Mouse (Mus musculus): ENCODE data around the gene Shroom3.

Shroom3 gene

GRCm38 (mm10) chr5:92886141-92886540 is 202.9 kb downstream of the Shroom3 start:
- DNase-seq (ENCODE audit: low read depth in 2 of 2, low spot score in 2 of 2), result no peak

- DNase-seq (ENCODE audit: low read depth in 2 of 2, low spot score in 2 of 2), result no peak
Observed at GRCm38 (mm10) chr5:92887501-92887900, 204.3 kb downstream of the Shroom3 start.

DNA sequence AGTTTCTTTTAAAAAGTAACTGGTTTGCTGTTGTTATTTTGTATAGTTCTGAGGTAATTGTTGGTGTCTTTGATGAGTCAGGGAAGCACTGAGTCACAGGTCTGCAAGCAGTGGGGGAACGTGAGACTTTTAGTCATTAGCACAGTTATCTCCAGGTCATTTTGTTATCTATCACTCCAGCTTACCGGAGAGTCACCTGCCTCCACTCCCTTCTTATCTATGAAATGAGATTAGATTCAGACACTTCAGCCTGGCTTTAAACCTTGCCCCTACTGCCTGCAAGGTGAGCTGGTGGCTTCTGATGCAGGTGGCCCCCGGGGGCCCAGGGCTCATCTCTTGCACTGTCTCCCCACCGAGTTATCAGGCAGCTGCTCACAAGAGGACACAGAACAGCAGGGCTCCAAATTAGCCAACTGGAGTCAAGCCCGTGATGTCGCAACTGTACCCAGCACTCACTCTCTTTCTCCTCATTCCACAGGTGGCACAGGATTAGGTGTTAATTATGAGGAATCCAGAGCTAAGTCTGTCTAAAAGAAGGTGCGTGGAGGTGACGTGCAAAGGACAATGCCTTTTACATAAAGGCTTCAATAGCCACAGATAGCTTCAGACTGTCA is 205.5 kb downstream of the Shroom3 start:
- DNase-seq (ENCODE audit: low read depth in 2 of 2, low spot score in 2 of 2), result no peak

GRCm38 (mm10) chr5:92890902-92891301 is 207.7 kb downstream of the Shroom3 start:
- DNase-seq (ENCODE audit: low read depth in 2 of 2, low spot score in 2 of 2), result no peak

DNA sequence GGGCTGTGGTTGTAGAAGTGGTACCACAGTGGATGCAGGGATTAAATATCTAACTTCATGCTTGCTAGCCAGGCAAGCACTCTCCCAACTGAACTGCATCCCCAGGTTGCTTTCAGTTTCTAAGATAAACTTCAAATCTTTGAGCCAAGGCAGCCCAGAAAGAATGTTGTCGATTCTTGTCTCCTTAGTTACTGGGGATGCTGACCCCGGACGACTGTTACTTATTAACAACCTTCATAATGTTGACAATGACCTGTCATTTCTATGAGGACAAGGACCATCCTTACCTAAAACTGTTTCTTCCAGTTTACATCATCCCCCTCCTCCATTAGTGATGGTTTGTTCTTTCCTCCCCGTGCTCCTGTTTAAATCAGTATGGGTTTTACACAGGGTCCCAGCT is 210.0 kb downstream of the Shroom3 start:
- no peak for DNase-seq (ENCODE audit: low read depth in 2 of 2, low spot score in 2 of 2)

- no peak for DNase-seq (ENCODE audit: low read depth in 2 of 2, low spot score in 2 of 2)
Observed at GRCm38 (mm10) chr5:92893711-92894110, 210.5 kb downstream of the Shroom3 start.

DNA sequence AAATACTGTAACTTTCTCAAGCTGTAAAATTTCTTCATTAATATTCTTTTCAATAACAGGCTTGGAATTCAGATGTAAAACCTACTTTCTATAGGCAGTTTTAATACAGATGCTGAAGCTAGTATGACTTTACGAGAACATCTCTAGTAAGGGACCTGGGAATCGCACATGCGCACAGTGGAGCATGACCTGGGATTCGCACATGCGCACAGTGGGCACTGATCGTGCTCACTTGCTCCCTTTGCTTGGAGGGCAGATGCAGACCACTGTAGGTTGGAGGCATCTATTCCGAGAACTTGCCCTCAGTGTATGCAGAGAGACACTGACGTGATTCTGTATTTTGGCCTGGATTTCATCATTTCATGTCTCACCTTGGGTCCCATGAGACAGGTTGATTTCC is 212.6 kb downstream of the Shroom3 start:
- no peak for DNase-seq (ENCODE audit: low read depth in 2 of 2, low spot score in 2 of 2)

DNA sequence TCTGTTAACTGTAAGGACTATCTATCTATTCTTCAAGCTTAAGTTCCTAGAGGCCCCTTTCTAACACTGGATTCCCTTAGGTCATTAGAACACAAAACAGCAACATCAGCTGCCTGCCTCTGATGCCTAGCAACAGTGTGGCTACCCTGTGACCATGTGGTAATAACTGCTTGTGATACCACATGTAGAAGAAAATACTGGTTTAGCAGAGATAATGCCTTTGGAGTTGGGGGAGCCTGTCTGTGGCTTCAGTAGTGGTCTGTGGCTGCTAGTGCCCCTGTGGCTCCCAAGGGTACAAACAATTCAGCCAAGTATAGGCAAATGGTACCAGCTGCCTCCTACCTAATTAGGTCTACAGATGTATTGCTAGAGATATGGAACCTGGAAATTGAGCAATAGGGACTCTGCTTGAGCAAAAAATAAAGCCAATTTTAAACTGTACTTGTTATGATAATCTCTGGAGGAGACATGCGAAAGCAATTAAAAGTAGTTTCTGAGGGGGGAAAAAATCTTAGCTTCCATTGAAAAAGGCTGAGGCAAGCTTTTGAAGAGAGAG is 213.6 kb downstream of the Shroom3 start:
- DNase-seq (ENCODE audit: low read depth in 2 of 2, low spot score in 2 of 2), result no peak

DNA sequence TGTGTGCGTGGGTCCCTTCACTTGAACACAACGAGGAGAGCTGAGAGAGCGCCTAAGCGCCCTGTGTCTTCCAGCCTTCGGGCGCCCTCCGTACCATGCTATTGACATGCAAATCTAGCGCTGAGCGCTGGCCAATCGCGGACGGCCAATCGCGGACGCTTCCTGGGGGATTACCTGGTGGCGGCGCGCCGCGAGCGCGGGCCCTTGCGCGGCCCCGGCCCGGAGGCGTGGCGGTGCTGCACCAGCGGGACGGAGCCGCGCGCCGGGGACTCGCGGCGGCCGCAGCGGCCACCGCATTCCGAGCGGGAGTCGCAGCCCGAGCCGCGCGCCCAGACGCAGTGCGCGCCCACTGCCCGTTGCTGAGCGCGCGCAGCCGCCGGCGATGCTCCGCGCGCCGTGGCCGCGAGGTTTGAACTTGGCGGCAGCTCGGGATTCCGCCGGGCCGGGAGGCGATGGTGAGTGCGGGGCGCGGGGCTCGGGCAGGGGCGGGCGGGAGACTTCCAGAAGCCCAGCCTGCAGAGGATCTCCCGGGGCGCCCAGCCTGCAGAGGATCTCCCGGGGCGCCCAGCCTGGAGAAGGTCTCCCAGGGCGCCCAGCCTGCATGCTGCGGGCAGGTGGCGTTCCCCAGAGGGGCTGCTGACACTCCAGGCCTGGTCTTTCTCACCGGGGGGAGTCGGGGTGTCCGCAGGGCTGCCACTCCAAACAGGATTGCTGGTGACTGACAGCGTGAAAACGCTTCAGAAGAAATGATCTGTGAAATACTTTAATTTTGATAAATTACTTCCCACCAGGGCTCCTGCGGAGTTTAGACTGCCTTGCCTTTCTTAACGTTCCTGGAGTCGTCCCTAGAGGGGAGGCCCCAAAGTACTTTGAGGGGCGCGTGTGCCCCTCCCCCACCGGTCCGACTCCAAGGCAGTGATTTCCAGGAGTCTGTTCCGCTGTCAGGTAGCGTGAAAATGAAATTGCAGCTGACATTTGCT is 214.8 kb downstream of the Shroom3 start:
- no peak for DNase-seq (ENCODE audit: low read depth in 2 of 2, low spot score in 2 of 2)

DNA sequence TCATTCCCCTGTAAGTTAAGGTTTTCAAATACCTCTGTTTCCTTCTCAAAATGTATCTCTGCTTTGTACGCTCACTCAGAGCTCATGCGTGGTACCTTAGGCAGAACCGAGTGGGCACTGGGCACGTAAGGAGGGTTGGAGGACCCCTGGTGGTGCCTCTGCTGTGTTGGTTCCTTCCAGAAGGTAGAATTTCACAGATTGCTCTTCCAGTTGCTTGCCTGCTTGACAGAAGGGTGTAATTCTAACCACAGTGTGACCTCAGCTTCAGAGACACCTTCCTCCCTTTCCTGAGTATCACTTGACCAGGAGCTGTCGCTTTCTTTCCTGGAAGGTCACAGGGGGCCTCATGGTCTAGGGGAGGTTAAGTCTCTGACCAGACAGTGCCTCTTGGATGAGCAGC is 217.2 kb downstream of the Shroom3 start:
- DNase-seq (ENCODE audit: low read depth in 2 of 2, low spot score in 2 of 2), result no peak

DNA sequence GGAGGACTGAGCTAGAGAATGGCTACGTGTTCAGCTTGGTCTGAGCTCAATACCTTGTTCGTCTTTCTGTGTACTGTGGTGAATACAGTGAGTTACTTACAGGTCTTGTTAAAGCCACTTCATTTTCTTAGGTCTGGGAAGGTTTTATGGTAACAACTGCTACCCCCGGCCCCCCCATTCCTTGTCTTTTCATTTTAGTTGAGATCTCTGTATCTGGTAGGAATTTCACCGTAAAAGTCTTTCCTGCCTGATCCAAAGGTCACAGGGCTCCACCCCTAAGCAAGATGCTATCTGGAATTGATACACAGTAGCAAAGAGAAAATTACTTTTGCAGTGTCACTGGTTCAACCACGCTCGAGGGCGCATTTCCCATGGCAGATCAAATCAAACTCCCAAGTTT is 218.6 kb downstream of the Shroom3 start:
- DNase-seq (ENCODE audit: low read depth in 2 of 2, low spot score in 2 of 2), result no peak

DNA sequence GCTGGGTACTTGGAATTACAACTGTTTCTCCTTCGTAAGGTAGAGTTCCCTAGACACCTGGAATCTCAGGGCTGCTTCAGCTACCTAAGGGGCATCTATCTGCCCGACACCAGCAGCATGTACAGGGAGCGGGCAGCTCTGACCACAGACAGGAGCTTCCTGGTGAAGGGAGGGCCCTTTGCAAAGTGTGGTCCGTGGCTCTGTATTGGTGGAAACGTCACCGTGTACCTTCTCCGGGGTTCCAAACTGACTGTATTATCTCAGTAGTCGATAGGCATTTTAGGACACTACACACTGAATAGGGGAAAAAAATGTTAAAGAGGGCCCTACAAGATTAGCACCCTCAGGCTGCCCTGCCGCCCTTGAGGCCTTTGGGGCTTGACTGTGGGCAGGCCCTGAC is 221.9 kb downstream of the Shroom3 start:
- DNase-seq (ENCODE audit: low read depth in 2 of 2, low spot score in 2 of 2), result no peak

- DNase-seq (ENCODE audit: low read depth in 2 of 2, low spot score in 2 of 2), result no peak
Observed at GRCm38 (mm10) chr5:92905594-92906008, 222.4 kb downstream of the Shroom3 start.

DNA sequence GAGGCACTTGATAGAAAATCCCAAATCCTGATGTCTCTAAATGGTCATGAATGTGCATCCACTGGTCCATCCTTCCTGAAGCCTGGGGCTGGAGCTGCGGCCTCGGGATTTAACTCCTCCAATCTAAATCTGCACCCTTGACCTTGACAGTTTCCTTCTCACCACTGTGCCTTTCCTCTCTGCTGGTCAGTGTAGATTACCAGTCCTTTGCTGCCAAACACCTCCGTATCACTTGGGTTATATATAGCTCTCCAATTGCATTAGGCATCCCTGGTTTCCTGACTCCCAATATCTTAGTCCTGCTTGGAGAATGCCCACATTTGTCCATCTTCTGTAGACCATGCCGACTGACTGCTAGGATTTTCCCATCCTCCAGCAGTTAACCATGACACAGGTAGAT is 225.0 kb downstream of the Shroom3 start:
- no peak for DNase-seq (ENCODE audit: low read depth in 2 of 2, low spot score in 2 of 2)

- DNase-seq (ENCODE audit: low read depth in 2 of 2, low spot score in 2 of 2), result no peak
Observed at GRCm38 (mm10) chr5:92910838-92911237, 227.6 kb downstream of the Shroom3 start.

DNA sequence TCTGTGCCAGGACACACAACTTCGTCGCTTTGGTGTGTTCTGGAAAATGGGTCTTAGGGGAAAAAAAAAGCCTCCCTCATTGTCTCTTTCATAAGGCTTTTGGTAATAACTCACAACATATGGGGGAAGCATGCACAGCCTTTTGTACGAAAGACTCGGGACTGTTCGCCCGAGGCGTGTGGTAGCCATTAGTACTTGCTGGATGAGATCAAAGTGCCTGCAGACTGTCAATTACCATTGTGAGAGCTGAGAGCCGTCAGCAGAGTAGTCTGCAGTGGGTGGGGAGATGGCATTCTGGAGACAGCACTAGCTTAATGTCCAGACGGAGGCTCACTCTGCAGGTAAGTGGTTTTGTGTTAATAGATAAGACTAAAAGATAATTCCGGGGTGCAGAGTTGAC is 232.2 kb downstream of the Shroom3 start:
- no peak for DNase-seq (ENCODE audit: low read depth in 2 of 2, low spot score in 2 of 2)

DNA sequence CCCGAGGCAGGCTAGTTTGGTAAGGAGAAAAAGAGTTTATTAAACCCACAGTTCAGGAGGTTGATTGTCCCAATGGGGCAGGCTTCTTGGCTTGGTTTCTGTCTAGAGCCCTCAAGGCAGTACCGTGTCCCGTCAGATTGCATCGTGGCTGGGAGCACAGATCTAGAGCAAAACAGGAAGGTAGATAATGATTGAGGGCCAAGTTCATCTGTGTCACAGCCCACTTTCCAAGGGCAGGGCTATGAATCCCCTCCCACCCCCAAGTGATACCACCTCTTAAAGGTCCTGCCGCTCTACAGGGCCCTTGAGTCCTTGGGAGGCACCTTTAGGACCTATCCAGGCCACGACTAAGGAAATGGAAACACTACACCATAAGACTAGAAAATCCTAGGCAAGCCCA is 234.5 kb downstream of the Shroom3 start:
- DNase-seq (ENCODE audit: low read depth in 2 of 2, low spot score in 2 of 2), result no peak

DNA sequence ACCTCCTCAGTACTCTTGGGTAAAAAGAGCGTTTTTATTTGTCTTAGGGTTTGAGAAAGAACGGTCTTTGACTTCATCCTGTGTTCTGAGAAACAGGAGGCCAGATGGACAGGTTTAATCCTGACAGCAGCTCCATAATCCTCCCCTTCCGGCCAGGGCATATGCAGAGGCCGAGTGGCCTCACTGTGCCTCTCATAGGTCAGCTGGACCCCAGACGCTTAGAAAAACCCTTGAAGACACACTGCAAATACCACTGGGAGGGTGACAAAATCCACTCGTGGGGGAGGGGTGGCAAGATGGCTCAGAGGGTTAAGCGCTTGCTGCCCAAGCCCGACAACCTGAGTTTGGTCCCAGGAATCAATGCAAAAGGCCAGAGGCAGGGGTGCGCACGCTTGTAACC is 234.9 kb downstream of the Shroom3 start:
- DNase-seq (ENCODE audit: low read depth in 2 of 2, low spot score in 2 of 2), result no peak

GRCm38 (mm10) chr5:92918866-92919265 is 235.6 kb downstream of the Shroom3 start:
- DNase-seq (ENCODE audit: low read depth in 2 of 2, low spot score in 2 of 2), result no peak

GRCm38 (mm10) chr5:92919390-92919789 is 236.2 kb downstream of the Shroom3 start:
- no peak for DNase-seq (ENCODE audit: low read depth in 2 of 2, low spot score in 2 of 2)

GRCm38 (mm10) chr5:92920984-92921383 is 237.7 kb downstream of the Shroom3 start:
- DNase-seq (ENCODE audit: low read depth in 2 of 2, low spot score in 2 of 2), result no peak

GRCm38 (mm10) chr5:92921728-92922127 is 238.5 kb downstream of the Shroom3 start:
- DNase-seq (ENCODE audit: low read depth in 2 of 2, low spot score in 2 of 2), result no peak

Data from CD8-positive naive resting alpha-beta T cell, adult 2 months (primary cell).